In the genomic region with DNA sequence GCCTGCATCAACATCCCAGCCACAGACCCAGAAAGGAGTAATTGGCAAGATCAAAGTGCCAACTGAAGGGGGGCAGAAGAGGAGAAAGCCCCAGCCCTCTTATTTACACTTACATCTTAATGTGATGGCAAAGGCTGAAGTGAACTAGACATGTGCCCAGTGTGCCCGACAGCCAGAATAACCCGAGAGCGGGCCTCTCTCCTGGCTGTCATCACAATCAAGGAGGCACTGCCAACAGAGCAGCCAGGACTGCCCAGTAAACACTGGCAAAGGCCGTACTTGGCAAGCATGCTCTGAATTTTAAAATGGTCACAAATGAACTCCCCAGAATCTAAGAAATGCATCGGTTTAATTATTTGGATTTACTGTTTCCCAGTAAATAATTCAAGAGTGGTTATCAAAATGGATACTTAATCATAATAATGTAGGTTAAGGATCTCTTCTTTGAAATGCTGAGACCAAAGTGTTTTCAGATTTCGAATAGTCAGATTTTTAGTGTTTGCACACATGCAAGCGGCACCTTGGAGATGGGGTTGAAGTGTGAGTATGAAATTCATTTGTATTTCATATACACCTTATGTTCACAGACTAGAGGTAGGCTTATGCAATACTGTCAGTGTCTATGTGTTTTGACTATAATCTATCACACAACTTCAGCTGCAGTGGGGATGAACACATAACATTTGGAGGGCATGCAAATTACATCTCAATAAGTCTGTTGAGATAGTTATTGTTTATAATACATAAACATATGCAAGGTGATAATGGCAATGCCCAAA, we compare ENCODE assay signal across 10 mouse cellular contexts.
A peak's percentile ranks its signal among the peaks of the same experiment; 100 is the strongest.
DNase-seq lines count a peak whose midpoint lies in the region; ATAC-seq lines count a peak whose summit lies in the region.
"Had no signal": no experiment of that assay in that cellular context is flagged by ENCODE, and none has a peak within 500 bp of the region (broad histone marks: within the 10 kb centered on the region; RNA-seq: fewer than 3 reads in every experiment).

No protein-coding gene starts in this region.

- no peaks in the 10 kb centered on the region for H3K27me3 ChIP-seq in hindbrain, embryonic 15.5 days
- no peaks in the 10 kb centered on the region for H3K27me3 ChIP-seq in hindbrain, embryonic 10.5 days (ENCODE audit: insufficient read depth, poor library complexity, severe bottlenecking)
- H3K27me3 ChIP-seq in limb, embryonic 10.5 days (ENCODE audit: low read depth, poor library complexity, severe bottlenecking) = no peaks in the 10 kb centered on the region
- H3K27me3 ChIP-seq: liver, embryonic 13.5 days had no signal

- H3K9ac ChIP-seq in hindbrain, embryonic 15.5 days = no peak overlapping the region
- H3K9ac ChIP-seq: liver, embryonic 13.5 days had no signal

- peaks cover 24% of the 10 kb centered on the region for H3K4me1 ChIP-seq in hindbrain, embryonic 15.5 days (replicated peaks)
- H3K4me1 ChIP-seq in hindbrain, embryonic 10.5 days (replicated peaks) = no peaks in the 10 kb centered on the region
- no peaks in the 10 kb centered on the region for H3K4me1 ChIP-seq in limb, embryonic 10.5 days
- H3K4me1 ChIP-seq: liver, embryonic 13.5 days had no signal

- H3K4me2 ChIP-seq in hindbrain, embryonic 15.5 days = no peak overlapping the region
- H3K4me2 ChIP-seq: liver, embryonic 13.5 days had no signal

- 68% methylated on average over 7 of the region's 7 CpGs for WGBS in hindbrain, embryonic 15.5 days
- 91% methylated on average over 7 of the region's 7 CpGs for WGBS in hindbrain, embryonic 10.5 days
- 93% methylated on average over 7 of the region's 7 CpGs for WGBS in limb, embryonic 10.5 days

- ATAC-seq in hindbrain, embryonic 15.5 days (ENCODE audit: low FRiP score, low read depth) = peak; percentile 86
- no peak for ATAC-seq in inflammation-experienced regulatory T-cells, adult 6 months
- ATAC-seq in erythroblast, adult 5-6 weeks (replicated peaks; ENCODE audit: low FRiP score, poor library complexity, severe bottlenecking) = no peak

- no peak for DNase-seq in hindbrain, embryonic 10.5 days (ENCODE audit: low spot score)
- peak; percentile 82 for DNase-seq in brain, adult 2 months (ENCODE audit: low read depth, low spot score)
- DNase-seq in cerebellum, postnatal 14 days = peak; percentile 82 to 90
- peak; percentile 51 to 58 for DNase-seq in layer of hippocampus, postnatal 10 days (ENCODE audit: low spot score in 2 of 2)
- no peak for DNase-seq in limb, embryonic 10.5 days (ENCODE audit: low spot score)
- DNase-seq: liver, embryonic 13.5 days; thymus, postnatal 14 days had no signal

- no peaks in the 10 kb centered on the region for H3K36me3 ChIP-seq in hindbrain, embryonic 15.5 days
- H3K36me3 ChIP-seq in hindbrain, embryonic 10.5 days = no peaks in the 10 kb centered on the region
- no peaks in the 10 kb centered on the region for H3K36me3 ChIP-seq in limb, embryonic 10.5 days
- H3K36me3 ChIP-seq: liver, embryonic 13.5 days had no signal

- H3K27ac ChIP-seq in hindbrain, embryonic 15.5 days (replicated peaks) = 0 out of 2 replicates have a peak overlapping the region, but pooled peaks have one; percentile 1
- H3K27ac ChIP-seq in hindbrain, embryonic 10.5 days = no peak overlapping the region
- no peak overlapping the region for H3K27ac ChIP-seq in limb, embryonic 10.5 days
- H3K27ac ChIP-seq: liver, embryonic 13.5 days had no signal

- no peak overlapping the region for H3K4me3 ChIP-seq in hindbrain, embryonic 15.5 days
- no peak overlapping the region for H3K4me3 ChIP-seq in hindbrain, embryonic 10.5 days
- no peak overlapping the region for H3K4me3 ChIP-seq in limb, embryonic 10.5 days
- H3K4me3 ChIP-seq: liver, embryonic 13.5 days had no signal

- H3K9me3 ChIP-seq in hindbrain, embryonic 15.5 days = no peaks in the 10 kb centered on the region
- no peaks in the 10 kb centered on the region for H3K9me3 ChIP-seq in hindbrain, embryonic 10.5 days
- no peaks in the 10 kb centered on the region for H3K9me3 ChIP-seq in limb, embryonic 10.5 days (replicated peaks)
- H3K9me3 ChIP-seq: liver, embryonic 13.5 days had no signal

Comparison
In these comparisons a context has a peak if more than half of its experiments do, and no peak if none do; other contexts are left out.
1. DNase-seq: peak in brain, adult 2 months (single experiment), cerebellum, postnatal 14 days (2 of 2) and layer of hippocampus, postnatal 10 days (2 of 2); none in hindbrain, embryonic 10.5 days (single experiment) and limb, embryonic 10.5 days (single experiment).